Mouse (Mus musculus) granulocyte monocyte progenitor cell, adult 5-6 weeks (primary cell): Measurements from ENCODE around the gene Sort1. TPM values are rescaled to one million over a fixed set of nuclear protein-coding genes. Genes with fewer than 3 reads are reported as not detected.

Experiments used
- ATAC-seq: replicated peaks from 2 replicates; pipeline ENCODE4 v1.8.0; 2016; ENCODE audit warnings: mild to moderate bottlenecking, moderate TSS enrichment, inconsistent platforms; ENCODE audit not compliant: poor library complexity, severe bottlenecking
- total RNA-seq, 2 experiments: library from RNA; stranded (forward) in 1 of 2; stranded (reverse) in 1 of 2; fragments of 200-712, 200-1000 nt in 1 of 2; fragments of >200 nt in 1 of 2; fragmentation: Nextera tagmentation in 1 of 2; gene quantifications; 2 replicates each; pipeline ENCODE4 v1.2.3; 2014 to 2017

Gene Sort1
- total RNA-seq, 2 experiments from 2014 or later: 45.6 to 58.8 TPM

- peak; percentile 44; the same call in 1 of the 2 replicates for ATAC-seq
Observed at GRCm38 (mm10) chr3:108380695-108381094, 96.8 kb downstream of the Sort1 start.

GRCm38 (mm10) chr3:108381945-108382875, 98.3 kb downstream of the Sort1 start:
- ATAC-seq: 0 out of 2 replicates have a peak, but pooled peaks have one; percentile 34

GRCm38 (mm10) chr3:108383485-108384354, 99.8 kb downstream of the Sort1 start, which contains the start of gene Psrc1:
Gene Psrc1 (plus strand): TSS chr3:108383839.
- ATAC-seq: peak; percentile 74

GRCm38 (mm10) chr3:108384425-108384824, 100.5 kb downstream of the Sort1 start:
- no peak for ATAC-seq

GRCm38 (mm10) chr3:108386186-108386585, 102.3 kb downstream of the Sort1 start:
- ATAC-seq: no peak

GRCm38 (mm10) chr3:108389111-108389545, 105.2 kb downstream of the Sort1 start:
- peak; percentile 99 for ATAC-seq

- ATAC-seq: no peak
Observed at GRCm38 (mm10) chr3:108392299-108392698, 108.4 kb downstream of the Sort1 start.

GRCm38 (mm10) chr3:108392793-108393192, 108.9 kb downstream of the Sort1 start:
- no peak for ATAC-seq

- no peak for ATAC-seq
Observed at GRCm38 (mm10) chr3:108398281-108398680, 114.4 kb downstream of the Sort1 start.

GRCm38 (mm10) chr3:108400442-108400841, 116.6 kb downstream of the Sort1 start:
- no peak for ATAC-seq

GRCm38 (mm10) chr3:108401692-108402527, 118.0 kb downstream of the Sort1 start:
- peak; percentile 97 for ATAC-seq

- ATAC-seq: no peak
Observed at GRCm38 (mm10) chr3:108402528-108402920, 118.6 kb downstream of the Sort1 start.

GRCm38 (mm10) chr3:108405536-108406305, 121.8 kb downstream of the Sort1 start:
- no peak for ATAC-seq

GRCm38 (mm10) chr3:108406306-108406885, 122.5 kb downstream of the Sort1 start:
- ATAC-seq: no peak

- ATAC-seq: no peak
Observed at GRCm38 (mm10) chr3:108408517-108409008, 124.7 kb downstream of the Sort1 start.

GRCm38 (mm10) chr3:108409656-108410358, 125.9 kb downstream of the Sort1 start:
- ATAC-seq: no peak

- ATAC-seq: no peak
Observed at GRCm38 (mm10) chr3:108410359-108410714, 126.5 kb downstream of the Sort1 start.
